Comparison of ENCODE assay signal across 25 mouse cellular contexts in genomic region chr13:42991164-42991563, GRCm38 (mm10).
DNase-seq lines count a peak whose midpoint lies in the region; ATAC-seq and TF ChIP-seq lines count a peak whose summit lies in the region.
"Had no signal": no experiment of that assay in that cellular context is flagged by ENCODE, and none has a peak within 500 bp of the region (broad histone marks: within the 10 kb centered on the region; RNA-seq: fewer than 3 reads in every experiment).

No protein-coding gene starts in this region.

- ATAC-seq in forebrain, embryonic 11.5 days (replicated peaks; ENCODE audit: low FRiP score): no peak
- no peak for ATAC-seq in forebrain, postnatal 0 days
- no peak for ATAC-seq in midbrain, embryonic 11.5 days (ENCODE audit: low FRiP score)
- no peak for ATAC-seq in midbrain, embryonic 15.5 days (replicated peaks)
- ATAC-seq in forebrain, embryonic 13.5 days: no peak
- ATAC-seq in intestine, embryonic 16.5 days: no peak
- ATAC-seq: hindbrain, embryonic 16.5 days had no signal

- no peak for DNase-seq in forebrain, embryonic 11.5 days (ENCODE audit: low spot score)
- DNase-seq in forebrain, postnatal 0 days: no peak
- peak; percentile 60 for DNase-seq in midbrain, embryonic 11.5 days (ENCODE audit: low spot score, missing footprints)
- no peak for DNase-seq in hindbrain, embryonic 10.5 days (ENCODE audit: low spot score)
- DNase-seq: adrenal gland, adult 2 months; adrenal gland, postnatal 14 days; B cell, adult 2 months; cerebellum, adult 11-12 months; cerebellum, adult 8-10 months; cerebellum, postnatal 36 days; embryo, embryonic 11 days; gastrocnemius, adult 2 months; gastrocnemius, postnatal 14 days; heart, adult 11 months had no signal

- no peak overlapping the region for H3K4me2 ChIP-seq in forebrain, embryonic 11.5 days (ENCODE audit: low read depth, low read length, severe bottlenecking)
- H3K4me2 ChIP-seq in forebrain, postnatal 0 days (ENCODE audit: low read depth): no peak overlapping the region
- no peak overlapping the region for H3K4me2 ChIP-seq in midbrain, embryonic 11.5 days
- no peak overlapping the region for H3K4me2 ChIP-seq in midbrain, embryonic 15.5 days
- H3K4me2 ChIP-seq in forebrain, embryonic 13.5 days: no peak overlapping the region
- H3K4me2 ChIP-seq in intestine, embryonic 16.5 days (ENCODE audit: low read depth, low read length): no peak overlapping the region
- H3K4me2 ChIP-seq: embryonic facial prominence, embryonic 13.5 days; heart, embryonic 11.5 days; hindbrain, embryonic 13.5 days had no signal

- no peak overlapping the region for H3K9ac ChIP-seq in forebrain, embryonic 11.5 days (ENCODE audit: low read length)
- no peak overlapping the region for H3K9ac ChIP-seq in forebrain, postnatal 0 days
- no peak overlapping the region for H3K9ac ChIP-seq in midbrain, embryonic 11.5 days (ENCODE audit: low read length)
- no peak overlapping the region for H3K9ac ChIP-seq in midbrain, embryonic 15.5 days
- H3K9ac ChIP-seq in forebrain, embryonic 13.5 days: no peak overlapping the region
- no peak overlapping the region for H3K9ac ChIP-seq in intestine, embryonic 16.5 days (ENCODE audit: low read depth, low read length)
- H3K9ac ChIP-seq: embryonic facial prominence, embryonic 13.5 days; hindbrain, embryonic 13.5 days had no signal

- peak overlapping the region; percentile 25; the same call in 1 of the 2 replicates for H3K27ac ChIP-seq in forebrain, embryonic 11.5 days (ENCODE audit: low read depth, low read length)
- H3K27ac ChIP-seq in forebrain, postnatal 0 days (ENCODE audit: low read depth, low read length): no peak overlapping the region
- H3K27ac ChIP-seq in midbrain, embryonic 11.5 days (ENCODE audit: low read depth, low read length): no peak overlapping the region
- no peak overlapping the region for H3K27ac ChIP-seq in midbrain, embryonic 15.5 days
- peak overlapping the region; percentile 62 for H3K27ac ChIP-seq in forebrain, embryonic 13.5 days
- H3K27ac ChIP-seq in hindbrain, embryonic 10.5 days: no peak overlapping the region
- no peak overlapping the region for H3K27ac ChIP-seq in intestine, embryonic 16.5 days (ENCODE audit: low read length)
- H3K27ac ChIP-seq: embryonic facial prominence, embryonic 10.5 days; embryonic facial prominence, embryonic 13.5 days; gastrocnemius, adult 2 months; hindbrain, embryonic 13.5 days had no signal

- no peaks in the 10 kb centered on the region for H3K36me3 ChIP-seq in forebrain, embryonic 11.5 days (ENCODE audit: control insufficient read depth, insufficient read depth, low read length)
- no peaks in the 10 kb centered on the region for H3K36me3 ChIP-seq in forebrain, postnatal 0 days (ENCODE audit: insufficient read depth)
- no peaks in the 10 kb centered on the region; the same call in 1 of the 2 replicates for H3K36me3 ChIP-seq in midbrain, embryonic 11.5 days (ENCODE audit: control insufficient read depth, insufficient read depth, low read length)
- no peaks in the 10 kb centered on the region for H3K36me3 ChIP-seq in midbrain, embryonic 15.5 days (replicated peaks)
- H3K36me3 ChIP-seq in forebrain, embryonic 13.5 days (ENCODE audit: poor library complexity, severe bottlenecking): no peaks in the 10 kb centered on the region
- no peaks in the 10 kb centered on the region for H3K36me3 ChIP-seq in hindbrain, embryonic 10.5 days
- no peaks in the 10 kb centered on the region for H3K36me3 ChIP-seq in intestine, embryonic 16.5 days (ENCODE audit: control insufficient read depth, insufficient read depth, low read length)
- H3K36me3 ChIP-seq: embryonic facial prominence, embryonic 10.5 days; embryonic facial prominence, embryonic 13.5 days; G1E had no signal

- H3K4me1 ChIP-seq in forebrain, embryonic 11.5 days (replicated peaks; ENCODE audit: control insufficient read depth, insufficient read depth, low read length): no peaks in the 10 kb centered on the region
- peaks cover 2% of the 10 kb centered on the region; the same call in 1 of the 2 replicates for H3K4me1 ChIP-seq in forebrain, postnatal 0 days (ENCODE audit: insufficient read depth)
- no peaks in the 10 kb centered on the region for H3K4me1 ChIP-seq in midbrain, embryonic 11.5 days (ENCODE audit: control insufficient read depth, insufficient read depth, low read length)
- no peaks in the 10 kb centered on the region for H3K4me1 ChIP-seq in midbrain, embryonic 15.5 days
- H3K4me1 ChIP-seq in forebrain, embryonic 13.5 days: peaks cover 34% of the 10 kb centered on the region
- H3K4me1 ChIP-seq in hindbrain, embryonic 10.5 days (replicated peaks): no peaks in the 10 kb centered on the region
- no peaks in the 10 kb centered on the region for H3K4me1 ChIP-seq in intestine, embryonic 16.5 days (ENCODE audit: control insufficient read depth, insufficient read depth, low read length)
- H3K4me1 ChIP-seq: embryonic facial prominence, embryonic 10.5 days; embryonic facial prominence, embryonic 13.5 days had no signal

- H3K27me3 ChIP-seq in forebrain, embryonic 11.5 days (ENCODE audit: control insufficient read depth, insufficient read depth, low read length): no peaks in the 10 kb centered on the region
- no peaks in the 10 kb centered on the region for H3K27me3 ChIP-seq in forebrain, postnatal 0 days (ENCODE audit: insufficient read depth, low read length)
- H3K27me3 ChIP-seq in midbrain, embryonic 11.5 days (ENCODE audit: control insufficient read depth, insufficient read depth, low read length): no peaks in the 10 kb centered on the region
- H3K27me3 ChIP-seq in midbrain, embryonic 15.5 days (replicated peaks): no peaks in the 10 kb centered on the region
- H3K27me3 ChIP-seq in forebrain, embryonic 13.5 days: no peaks in the 10 kb centered on the region
- H3K27me3 ChIP-seq in hindbrain, embryonic 10.5 days (ENCODE audit: insufficient read depth, poor library complexity, severe bottlenecking): no peaks in the 10 kb centered on the region
- no peaks in the 10 kb centered on the region for H3K27me3 ChIP-seq in intestine, embryonic 16.5 days (replicated peaks; ENCODE audit: control insufficient read depth, insufficient read depth, low read length)
- H3K27me3 ChIP-seq: CH12.LX; embryonic facial prominence, embryonic 13.5 days; hindbrain, embryonic 13.5 days had no signal

- no peaks in the 10 kb centered on the region for H3K9me3 ChIP-seq in forebrain, embryonic 11.5 days (ENCODE audit: control insufficient read depth, low read length)
- H3K9me3 ChIP-seq in forebrain, postnatal 0 days (ENCODE audit: low read length): no peaks in the 10 kb centered on the region
- H3K9me3 ChIP-seq in midbrain, embryonic 11.5 days (ENCODE audit: control insufficient read depth, low read length): no peaks in the 10 kb centered on the region
- no peaks in the 10 kb centered on the region for H3K9me3 ChIP-seq in midbrain, embryonic 15.5 days
- H3K9me3 ChIP-seq in forebrain, embryonic 13.5 days (replicated peaks): peaks cover 4% of the 10 kb centered on the region; the same call in 1 of the 2 replicates
- 0 out of 2 replicates have a peak, but pooled peaks cover 5% of the 10 kb centered on the region for H3K9me3 ChIP-seq in hindbrain, embryonic 10.5 days
- H3K9me3 ChIP-seq in intestine, embryonic 16.5 days (ENCODE audit: control insufficient read depth, low read length): no peaks in the 10 kb centered on the region
- H3K9me3 ChIP-seq: embryonic facial prominence, embryonic 13.5 days; G1E had no signal

- WGBS in forebrain, embryonic 11.5 days: 48% methylated on average over 3 of the region's 3 CpGs
- 29% methylated on average over 3 of the region's 3 CpGs for WGBS in forebrain, postnatal 0 days
- WGBS in midbrain, embryonic 11.5 days: 77% methylated on average over 3 of the region's 3 CpGs
- WGBS in midbrain, embryonic 15.5 days: 75% methylated on average over 3 of the region's 3 CpGs
- WGBS in forebrain, embryonic 13.5 days: 32% methylated on average over 3 of the region's 3 CpGs
- 83% methylated on average over 3 of the region's 3 CpGs for WGBS in hindbrain, embryonic 10.5 days
- WGBS in intestine, embryonic 16.5 days: 91% methylated on average over 3 of the region's 3 CpGs

- no peak overlapping the region for H3K4me3 ChIP-seq in forebrain, embryonic 11.5 days (ENCODE audit: low read depth, low read length)
- H3K4me3 ChIP-seq in forebrain, postnatal 0 days (ENCODE audit: low read depth, low read length): no peak overlapping the region
- no peak overlapping the region for H3K4me3 ChIP-seq in midbrain, embryonic 11.5 days (ENCODE audit: low read depth, low read length)
- no peak overlapping the region for H3K4me3 ChIP-seq in midbrain, embryonic 15.5 days
- no peak overlapping the region for H3K4me3 ChIP-seq in forebrain, embryonic 13.5 days
- no peak overlapping the region for H3K4me3 ChIP-seq in hindbrain, embryonic 10.5 days
- H3K4me3 ChIP-seq in intestine, embryonic 16.5 days (ENCODE audit: low read length): no peak overlapping the region
- H3K4me3 ChIP-seq: embryonic facial prominence, embryonic 10.5 days; embryonic facial prominence, embryonic 13.5 days; erythroblast, embryonic 14.5 days; gastrocnemius, adult 2 months; hindbrain, embryonic 13.5 days had no signal

- TF ChIP-seq CTCF in forebrain, postnatal 0 days (IDR thresholded peaks at IDR 0.05; ENCODE audit: low read depth): no peak

Comparison
In these comparisons a context has a peak if more than half of its experiments do, and no peak if none do; other contexts are left out.
1. H3K27ac ChIP-seq: peak in forebrain, embryonic 11.5 days (single experiment) and forebrain, embryonic 13.5 days (single experiment); none in forebrain, postnatal 0 days (single experiment), midbrain, embryonic 11.5 days (single experiment), midbrain, embryonic 15.5 days (single experiment), hindbrain, embryonic 10.5 days (single experiment) and intestine, embryonic 16.5 days (single experiment).